Mouse (Mus musculus) forebrain, embryonic 16.5 days (tissue): Measurements from ENCODE around the gene 1810065E05Rik. TPM values are rescaled to one million over a fixed set of nuclear protein-coding genes. Genes with fewer than 3 reads are reported as not detected.

Source experiments
- ATAC-seq: fragments of 200-750 bp; cut with Nextera tagmentation; 2 replicates; pipeline ENCODE4 v1.8.0; 2017; ENCODE audit warnings: mild to moderate bottlenecking, moderate library complexity
- H3K27ac ChIP-seq: fragments of 300-500 bp; sonication (generic); 2 replicates; pipeline ENCODE4 v1.5.1; 2014; ENCODE audit warnings: low read length, control low read depth
- H3K27me3 ChIP-seq: fragments of 300-500 bp; sonication (generic); replicated peaks from 2 replicates; pipeline ENCODE4 v1.6.1; 2014; ENCODE audit warnings: low read length; ENCODE audit not compliant: control insufficient read depth, insufficient read depth
- H3K36me3 ChIP-seq: fragments of 300-500 bp; sonication (generic); 2 replicates; pipeline ENCODE4 v1.6.1; 2014; ENCODE audit not compliant: control insufficient read depth, insufficient read depth
- H3K4me1 ChIP-seq: fragments of 300-500 bp; sonication (generic); replicated peaks from 2 replicates; pipeline ENCODE4 v1.6.1; 2014; ENCODE audit warnings: low read length; ENCODE audit not compliant: control insufficient read depth, insufficient read depth
- H3K4me2 ChIP-seq: fragments of 300-500 bp; sonication (generic); 2 replicates; pipeline ENCODE4 v1.6.1; 2014; ENCODE audit warnings: mild to moderate bottlenecking, low read length, control low read depth
- H3K4me3 ChIP-seq: fragments of 300-500 bp; sonication (generic); replicated peaks from 2 replicates; pipeline ENCODE4 v1.5.1; 2014; ENCODE audit warnings: mild to moderate bottlenecking, low read length, control low read depth
- H3K9ac ChIP-seq: fragments of 300-500 bp; sonication (generic); replicated peaks from 2 replicates; pipeline ENCODE4 v1.6.1; 2014; ENCODE audit warnings: low read depth, low read length, control low read depth
- H3K9me3 ChIP-seq: fragments of 300-500 bp; sonication (generic); 2 replicates; pipeline ENCODE4 v1.6.1; 2016; ENCODE audit warnings: low read length; ENCODE audit not compliant: control insufficient read depth
- WGBS: fragments of 180-500 bp; shearing (Covaris S2); extraction: QIAGEN DNeasy Blood & Tissue Kit; methylation state at CpG from one replicate; pipeline ENCODE4 v1.1.7; 2014; 5-methylcytosine and 5-hydroxymethylcytosine counted together
- polyA plus RNA-seq: library from polyadenylated mRNA; unstranded; fragments of >200 nt; fragmentation: Nextera tagmentation; extraction: Ambion mirVana; gene quantifications from 2 replicates; pipeline ENCODE4 v1.2.1, GENCODE M21; 2015

Gene 1810065E05Rik
- polyA plus RNA-seq: not detected in 2 replicates

GRCm38 (mm10) chr11:58420815-58421214 is at the start of gene 1810065E05Rik:
Gene 1810065E05Rik, plus strand, starts transcription at chr11:58421111.
- no peak within 1 kb of the TSS for H3K27ac ChIP-seq
- H3K4me1 ChIP-seq: no peaks in the 10 kb centered on the region
- H3K4me2 ChIP-seq: no peak within 1 kb of the TSS
- no peak within 1 kb of the TSS for H3K9ac ChIP-seq
- 61% methylated on average over 1 of the region's 1 CpGs for WGBS
- no peaks in the 10 kb centered on the region for H3K36me3 ChIP-seq
- no peak for ATAC-seq
- H3K9me3 ChIP-seq: no peaks in the 10 kb centered on the region
- no peaks in the 10 kb centered on the region for H3K27me3 ChIP-seq
- H3K4me3 ChIP-seq: no peak within 1 kb of the TSS

GRCm38 (mm10) chr11:58377273-58377672 is 43.6 kb upstream of the 1810065E05Rik start:
- H3K9me3 ChIP-seq: no peaks in the 10 kb centered on the region
- no peak overlapping the region for H3K27ac ChIP-seq
- H3K4me2 ChIP-seq: no peak overlapping the region
- no peak for ATAC-seq
- no peak overlapping the region for H3K4me3 ChIP-seq
- H3K9ac ChIP-seq: no peak overlapping the region
- WGBS: 83% methylated on average over 2 of the region's 2 CpGs
- H3K27me3 ChIP-seq: no peaks in the 10 kb centered on the region
- no peaks in the 10 kb centered on the region for H3K36me3 ChIP-seq
- H3K4me1 ChIP-seq: 0 out of 2 replicates have a peak, but pooled peaks cover 2% of the 10 kb centered on the region

- no peak for ATAC-seq
- WGBS: 83% methylated on average over 1 of the region's 1 CpGs
- no peaks in the 10 kb centered on the region for H3K9me3 ChIP-seq
Observed at GRCm38 (mm10) chr11:58377686-58378085, 43.2 kb upstream of the 1810065E05Rik start.

GRCm38 (mm10) chr11:58378763-58379278 is 42.1 kb upstream of the 1810065E05Rik start, which contains the start of gene Lypd8:
Gene Lypd8, plus strand, starts transcription at chr11:58379043.
- Histone ChIP-seq H3K4me3 (no peak within 1 kb of the TSS), H3K4me2 (no peak within 1 kb of the TSS), H3K27me3 (no peaks in the 10 kb centered on the region), H3K9me3 (no peaks in the 10 kb centered on the region), H3K27ac (no peak within 1 kb of the TSS), H3K9ac (no peak within 1 kb of the TSS), H3K36me3 (no peaks in the 10 kb centered on the region), H3K4me1 (0 out of 2 replicates have a peak, but pooled peaks cover 2% of the 10 kb centered on the region)
- 90% methylated on average over 3 of the region's 3 CpGs for WGBS
- ATAC-seq: no peak

More at GRCm38 (mm10) chr11:58377686-58378085, 43.2 kb upstream of the 1810065E05Rik start:
- Histone ChIP-seq H3K27me3 (no peaks in the 10 kb centered on the region), H3K4me3 (no peak overlapping the region), H3K36me3 (no peaks in the 10 kb centered on the region), H3K4me1 (0 out of 2 replicates have a peak, but pooled peaks cover 2% of the 10 kb centered on the region), H3K4me2 (no peak overlapping the region), H3K27ac (no peak overlapping the region), H3K9ac (no peak overlapping the region)

GRCm38 (mm10) chr11:58379516-58379915 is 41.4 kb upstream of the 1810065E05Rik start:
- no peak overlapping the region for H3K27ac ChIP-seq
- WGBS: 81% methylated on average over 1 of the region's 1 CpGs
- H3K9ac ChIP-seq: no peak overlapping the region
- ATAC-seq: no peak
- 0 out of 2 replicates have a peak, but pooled peaks cover 2% of the 10 kb centered on the region for H3K4me1 ChIP-seq
- no peaks in the 10 kb centered on the region for H3K27me3 ChIP-seq
- H3K36me3 ChIP-seq: no peaks in the 10 kb centered on the region
- H3K4me2 ChIP-seq: no peak overlapping the region
- no peaks in the 10 kb centered on the region for H3K9me3 ChIP-seq
- H3K4me3 ChIP-seq: no peak overlapping the region

GRCm38 (mm10) chr11:58382471-58382870 is 38.4 kb upstream of the 1810065E05Rik start:
- Histone ChIP-seq H3K4me3 (no peak overlapping the region), H3K27me3 (no peaks in the 10 kb centered on the region), H3K36me3 (no peaks in the 10 kb centered on the region), H3K4me2 (no peak overlapping the region), H3K27ac (no peak overlapping the region), H3K9ac (no peak overlapping the region), H3K4me1 (0 out of 2 replicates have a peak, but pooled peaks cover 2% of the 10 kb centered on the region), H3K9me3 (no peaks in the 10 kb centered on the region)
- ATAC-seq: 0 out of 2 replicates have a peak, but pooled peaks have one; percentile 23
- WGBS: 75% methylated on average over 6 of the region's 6 CpGs

- no peak overlapping the region for H3K4me3 ChIP-seq
- peak; percentile 98 for ATAC-seq
- peak overlapping the region; percentile 31 for H3K4me2 ChIP-seq
- H3K9ac ChIP-seq: no peak overlapping the region
- no peaks in the 10 kb centered on the region for H3K9me3 ChIP-seq
- peaks cover 20% of the 10 kb centered on the region for H3K4me1 ChIP-seq
- H3K27me3 ChIP-seq: no peaks in the 10 kb centered on the region
- no peaks in the 10 kb centered on the region for H3K36me3 ChIP-seq
- 29% methylated on average over 6 of the region's 6 CpGs for WGBS
- peak overlapping the region; percentile 8; the same call in 1 of the 2 replicates for H3K27ac ChIP-seq
Observed at GRCm38 (mm10) chr11:58399985-58400645, 20.8 kb upstream of the 1810065E05Rik start.

GRCm38 (mm10) chr11:58400655-58401054 is 20.3 kb upstream of the 1810065E05Rik start:
- peaks cover 20% of the 10 kb centered on the region for H3K4me1 ChIP-seq
- no peaks in the 10 kb centered on the region for H3K9me3 ChIP-seq
- H3K4me2 ChIP-seq: peak overlapping the region; percentile 31
- H3K4me3 ChIP-seq: no peak overlapping the region
- peak; percentile 89 for ATAC-seq
- H3K27me3 ChIP-seq: no peaks in the 10 kb centered on the region
- H3K27ac ChIP-seq: peak overlapping the region; percentile 71
- WGBS: 18% methylated on average over 5 of the region's 5 CpGs
- H3K36me3 ChIP-seq: no peaks in the 10 kb centered on the region
- H3K9ac ChIP-seq: no peak overlapping the region

- no peaks in the 10 kb centered on the region for H3K36me3 ChIP-seq
- no peak overlapping the region for H3K27ac ChIP-seq
- no peak overlapping the region for H3K4me3 ChIP-seq
- no peaks in the 10 kb centered on the region for H3K27me3 ChIP-seq
- no peak overlapping the region for H3K4me2 ChIP-seq
- no peak overlapping the region for H3K9ac ChIP-seq
- no peaks in the 10 kb centered on the region for H3K4me1 ChIP-seq
- H3K9me3 ChIP-seq: no peaks in the 10 kb centered on the region
- ATAC-seq: no peak
- 54% methylated on average over 3 of the region's 3 CpGs for WGBS
Observed at GRCm38 (mm10) chr11:58408066-58408465, 12.8 kb upstream of the 1810065E05Rik start.
